Mouse (Mus musculus) neural tube, postnatal 0 days (tissue): ENCODE results near the gene Lce1g. TPM values are rescaled to one million over a fixed set of nuclear protein-coding genes. Genes with fewer than 3 reads are reported as not detected.

Experiments
- polyA plus RNA-seq: library from polyadenylated mRNA; unstranded; fragments of >200 nt; fragmentation: Nextera tagmentation; extraction: Ambion mirVana; gene quantifications from 2 replicates; pipeline ENCODE4 v1.2.1, GENCODE M21; 2015

Gene Lce1g
- not detected in 2 replicates for polyA plus RNA-seq

GRCm38 (mm10) chr3:92752238-92752637, at the start of gene Lce1g:
Lce1g (minus strand) TSS chr3:92752338.

GRCm38 (mm10) chr3:92790414-92790813, 38.3 kb upstream of the Lce1g start, which contains the start of gene Lce1j:
Lce1j (minus strand) TSS chr3:92790514.

GRCm38 (mm10) chr3:92778799-92779198, 26.7 kb upstream of the Lce1g start, which contains the start of gene Lce1i:
Lce1i (minus strand) TSS chr3:92778899.

GRCm38 (mm10) chr3:92764965-92765364, 12.8 kb upstream of the Lce1g start, which contains the start of gene Lce1h:
Lce1h (minus strand) TSS chr3:92765065.

GRCm38 (mm10) chr3:92738996-92739395, 13.1 kb downstream of the Lce1g start, which contains the start of gene Gm38119:
Gm38119 (minus strand) TSS chr3:92739096.

GRCm38 (mm10) chr3:92720250-92720649, 31.9 kb downstream of the Lce1g start, which contains the start of gene Lce1f:
Lce1f (minus strand) TSS chr3:92720350.

GRCm38 (mm10) chr3:92708974-92709373, 43.2 kb downstream of the Lce1g start, which contains the start of gene Lce1e:
Lce1e (minus strand) TSS chr3:92709074.

Other genes with a start within 250 kb of the Lce1g start
- not detected in 2 replicates for gene 2310046K23Rik, start 217.8 kb downstream of the Lce1g start, polyA plus RNA-seq
- not detected in 2 replicates for gene Ivl, start 178.6 kb downstream of the Lce1g start, polyA plus RNA-seq
- gene Smcp, start 163.3 kb downstream of the Lce1g start, polyA plus RNA-seq = not detected in 2 replicates
- not detected in 2 replicates for gene 2210017I01Rik, start 144.8 kb downstream of the Lce1g start, polyA plus RNA-seq
- not detected in 2 replicates for gene Lce6a, start 130.7 kb downstream of the Lce1g start, polyA plus RNA-seq
- not detected in 2 replicates for gene Lce1a1, start 104.0 kb downstream of the Lce1g start, polyA plus RNA-seq
- gene Lce1b, start 95.4 kb downstream of the Lce1g start, polyA plus RNA-seq = not detected in 2 replicates
- gene Lce1a2, start 82.0 kb downstream of the Lce1g start, polyA plus RNA-seq = not detected in 2 replicates
- gene Lce1c, start 73.1 kb downstream of the Lce1g start, polyA plus RNA-seq = not detected in 2 replicates
- gene Lce1d, start 65.1 kb downstream of the Lce1g start, polyA plus RNA-seq = not detected in 2 replicates
- gene Lce1e, start 43.3 kb downstream of the Lce1g start, polyA plus RNA-seq = not detected in 2 replicates
- not detected in 2 replicates for gene Lce1f, start 32.0 kb downstream of the Lce1g start, polyA plus RNA-seq
- gene Gm38119, start 13.2 kb downstream of the Lce1g start, polyA plus RNA-seq = not detected in 2 replicates
- not detected in 2 replicates for gene Lce1h, start 12.7 kb upstream of the Lce1g start, polyA plus RNA-seq
- gene Lce1i, start 26.6 kb upstream of the Lce1g start, polyA plus RNA-seq = not detected in 2 replicates
- not detected in 2 replicates for gene Lce1j, start 38.2 kb upstream of the Lce1g start, polyA plus RNA-seq
- not detected in 2 replicates for gene Lce1k, start 55.6 kb upstream of the Lce1g start, polyA plus RNA-seq
- not detected in 2 replicates for gene Kprp, start 74.9 kb upstream of the Lce1g start, polyA plus RNA-seq
- not detected in 2 replicates for gene Lce1l, start 98.9 kb upstream of the Lce1g start, polyA plus RNA-seq
- gene 2310050C09Rik, start 117.9 kb upstream of the Lce1g start, polyA plus RNA-seq = not detected in 2 replicates
- gene Lce3a, start 173.9 kb upstream of the Lce1g start, polyA plus RNA-seq = not detected in 2 replicates
- not detected in 2 replicates for gene Lce3b, start 180.6 kb upstream of the Lce1g start, polyA plus RNA-seq
- not detected in 2 replicates for gene Lce3c, start 192.1 kb upstream of the Lce1g start, polyA plus RNA-seq
- not detected in 2 replicates for gene Lce3d, start 205.1 kb upstream of the Lce1g start, polyA plus RNA-seq
- gene Lce3e, start 214.7 kb upstream of the Lce1g start, polyA plus RNA-seq = not detected in 2 replicates
- gene Lce3f, start 239.9 kb upstream of the Lce1g start, polyA plus RNA-seq = not detected in 2 replicates